Mouse (Mus musculus) hindbrain, embryonic 11.5 days (tissue): Measurements from ENCODE around the gene Gabarap. TPM values are rescaled to one million over a fixed set of nuclear protein-coding genes. Genes with fewer than 3 reads are reported as not detected.

Experiments used
- ATAC-seq: fragments of 200-750 bp; cut with Nextera tagmentation; 2 replicates; pipeline ENCODE4 v1.8.0; 2017; ENCODE audit warnings: mild to moderate bottlenecking, moderate TSS enrichment, moderate library complexity; ENCODE audit not compliant: low FRiP score
- DNase-seq: peaks from one replicate; pipeline ENCODE4 v3.0.0-alpha.2; 2015; ENCODE audit warnings: low spot score
- H3K27ac ChIP-seq: fragments of 300-500 bp; sonication (generic); 2 replicates; pipeline ENCODE4 v1.5.1; 2014; ENCODE audit warnings: mild to moderate bottlenecking, low read depth, low read length
- H3K27me3 ChIP-seq: fragments of 300-500 bp; sonication (generic); 2 replicates; pipeline ENCODE4 v1.6.1; 2014; ENCODE audit warnings: mild to moderate bottlenecking, low read length, moderate library complexity, mixed read lengths; ENCODE audit not compliant: control insufficient read depth, insufficient read depth
- H3K36me3 ChIP-seq: fragments of 300-500 bp; sonication (generic); 2 replicates; pipeline ENCODE4 v1.6.1; 2014; ENCODE audit warnings: mild to moderate bottlenecking, low read length, moderate library complexity, mixed read lengths; ENCODE audit not compliant: control insufficient read depth, insufficient read depth
- H3K4me1 ChIP-seq: fragments of 300-500 bp; sonication (generic); replicated peaks from 2 replicates; pipeline ENCODE4 v1.6.1; 2014; ENCODE audit warnings: low read length, mixed read lengths; ENCODE audit not compliant: control insufficient read depth, insufficient read depth
- H3K4me2 ChIP-seq: fragments of 300-500 bp; sonication (generic); replicated peaks from 2 replicates; pipeline ENCODE4 v1.6.1; 2014; ENCODE audit warnings: mild to moderate bottlenecking, low read depth, low read length
- H3K4me3 ChIP-seq: fragments of 300-500 bp; sonication (generic); 2 replicates; pipeline ENCODE4 v1.5.1; 2014; ENCODE audit warnings: low read depth, low read length
- H3K9ac ChIP-seq: fragments of 300-500 bp; sonication (generic); 2 replicates; pipeline ENCODE4 v1.6.1; 2014; ENCODE audit warnings: low read depth, low read length
- H3K9me3 ChIP-seq: fragments of 300-500 bp; sonication (generic); 2 replicates; pipeline ENCODE4 v1.6.1; 2016; ENCODE audit warnings: low read length; ENCODE audit not compliant: control insufficient read depth
- WGBS: fragments of 180-500 bp; shearing (Covaris S2); extraction: QIAGEN DNeasy Blood & Tissue Kit; methylation state at CpG from one replicate; pipeline ENCODE4 v1.1.7; 2014; 5-methylcytosine and 5-hydroxymethylcytosine counted together
- polyA plus RNA-seq: library from polyadenylated mRNA; unstranded; fragments of >200 nt; fragmentation: Nextera tagmentation; extraction: Ambion mirVana; gene quantifications from 2 replicates; pipeline ENCODE4 v1.2.1, GENCODE M21; 2014

The Gabarap gene
- polyA plus RNA-seq, 1 experiment from 2014 or later: 643 TPM

- ATAC-seq (no peak), DNase-seq (peak; percentile 54)
- WGBS: 1% methylated on average over 59 of the region's 59 CpGs
- 0 out of 2 replicates have a peak, but pooled peaks cover 3% of the 10 kb centered on the region for H3K36me3 ChIP-seq
- peak overlapping the region; percentile 20 for H3K4me3 ChIP-seq
- H3K27me3 ChIP-seq: peaks cover 57% of the 10 kb centered on the region
- no peaks in the 10 kb centered on the region for H3K9me3 ChIP-seq
- peak overlapping the region; percentile 26 for H3K4me2 ChIP-seq
- H3K27ac ChIP-seq: no peak overlapping the region
- peak overlapping the region; percentile 3; the same call in 1 of the 2 replicates for H3K9ac ChIP-seq
- peaks cover 2% of the 10 kb centered on the region; the same call in 1 of the 2 replicates for H3K4me1 ChIP-seq
Observed at GRCm38 (mm10) chr11:69966006-69966859, 24.7 kb upstream of the Gabarap start.

GRCm38 (mm10) chr11:69966860-69967517 lies 24.0 kb upstream of the Gabarap start:
- WGBS: 41% methylated on average over 17 of the region's 17 CpGs
- Histone ChIP-seq H3K4me3 (peak overlapping the region; percentile 20), H3K4me1 (peaks cover 2% of the 10 kb centered on the region; the same call in 1 of the 2 replicates), H3K4me2 (peak overlapping the region; percentile 26), H3K36me3 (0 out of 2 replicates have a peak, but pooled peaks cover 3% of the 10 kb centered on the region), H3K27me3 (peaks cover 54% of the 10 kb centered on the region), H3K27ac (no peak overlapping the region), H3K9me3 (no peaks in the 10 kb centered on the region), H3K9ac (no peak overlapping the region)
- ATAC-seq (no peak), DNase-seq (no peak)

- Histone ChIP-seq H3K36me3 (0 out of 2 replicates have a peak, but pooled peaks cover 3% of the 10 kb centered on the region), H3K4me3 (no peak overlapping the region), H3K27ac (no peak overlapping the region), H3K4me1 (peaks cover 2% of the 10 kb centered on the region; the same call in 1 of the 2 replicates), H3K4me2 (no peak overlapping the region), H3K27me3 (peaks cover 40% of the 10 kb centered on the region), H3K9ac (no peak overlapping the region), H3K9me3 (no peaks in the 10 kb centered on the region)
- DNase-seq (no peak), ATAC-seq (no peak)
- WGBS: 88% methylated on average over 4 of the region's 4 CpGs
Observed at GRCm38 (mm10) chr11:69968793-69969192, 22.1 kb upstream of the Gabarap start.

GRCm38 (mm10) chr11:69970222-69970621 lies 20.7 kb upstream of the Gabarap start:
- no peak for ATAC-seq
- Histone ChIP-seq H3K36me3 (peaks cover 3% of the 10 kb centered on the region; the same call in 1 of the 2 replicates), H3K4me2 (no peak overlapping the region), H3K27me3 (peaks cover 26% of the 10 kb centered on the region), H3K9ac (no peak overlapping the region), H3K4me1 (peaks cover 2% of the 10 kb centered on the region; the same call in 1 of the 2 replicates), H3K4me3 (no peak overlapping the region), H3K27ac (no peak overlapping the region), H3K9me3 (no peaks in the 10 kb centered on the region)
- 85% methylated on average over 6 of the region's 6 CpGs for WGBS
- DNase-seq: no peak

- ATAC-seq (no peak), DNase-seq (no peak)
- no peak overlapping the region for H3K4me3 ChIP-seq
- H3K4me2 ChIP-seq: no peak overlapping the region
- no peaks in the 10 kb centered on the region for H3K9me3 ChIP-seq
- H3K9ac ChIP-seq: no peak overlapping the region
- no peak overlapping the region for H3K27ac ChIP-seq
- 86% methylated on average over 3 of the region's 3 CpGs for WGBS
- 0 out of 2 replicates have a peak, but pooled peaks cover 2% of the 10 kb centered on the region for H3K4me1 ChIP-seq
- peaks cover 21% of the 10 kb centered on the region for H3K27me3 ChIP-seq
- H3K36me3 ChIP-seq: peaks cover 3% of the 10 kb centered on the region; the same call in 1 of the 2 replicates
Observed at GRCm38 (mm10) chr11:69970775-69971174, 20.2 kb upstream of the Gabarap start.

- H3K4me2 ChIP-seq: no peak overlapping the region
- no peaks in the 10 kb centered on the region for H3K27me3 ChIP-seq
- H3K9ac ChIP-seq: no peak overlapping the region
- H3K36me3 ChIP-seq: peaks cover 3% of the 10 kb centered on the region; the same call in 1 of the 2 replicates
- ATAC-seq (no peak), DNase-seq (no peak)
- H3K9me3 ChIP-seq: no peaks in the 10 kb centered on the region
- H3K27ac ChIP-seq: no peak overlapping the region
- H3K4me3 ChIP-seq: no peak overlapping the region
- H3K4me1 ChIP-seq: no peaks in the 10 kb centered on the region
- 94% methylated on average over 2 of the region's 2 CpGs for WGBS
Observed at GRCm38 (mm10) chr11:69974907-69975306, 16.0 kb upstream of the Gabarap start.

GRCm38 (mm10) chr11:69976271-69976670 lies 14.7 kb upstream of the Gabarap start:
- Histone ChIP-seq H3K4me1 (no peaks in the 10 kb centered on the region), H3K9ac (no peak overlapping the region), H3K27me3 (no peaks in the 10 kb centered on the region), H3K4me2 (no peak overlapping the region), H3K4me3 (no peak overlapping the region), H3K36me3 (no peaks in the 10 kb centered on the region; the same call in 1 of the 2 replicates), H3K9me3 (no peaks in the 10 kb centered on the region), H3K27ac (no peak overlapping the region)
- ATAC-seq: no peak
- DNase-seq: no peak
- 86% methylated on average over 4 of the region's 4 CpGs for WGBS

GRCm38 (mm10) chr11:69979827-69980195 lies 11.1 kb upstream of the Gabarap start:
- DNase-seq (no peak), ATAC-seq (no peak)
- 4% methylated on average over 16 of the region's 16 CpGs for WGBS
- Histone ChIP-seq H3K27me3 (no peaks in the 10 kb centered on the region), H3K27ac (peak overlapping the region; percentile 99), H3K9ac (peak overlapping the region; percentile 54), H3K4me2 (peak overlapping the region; percentile 77), H3K4me3 (peak overlapping the region; percentile 94), H3K9me3 (no peaks in the 10 kb centered on the region), H3K36me3 (no peaks in the 10 kb centered on the region; the same call in 1 of the 2 replicates), H3K4me1 (peaks cover 11% of the 10 kb centered on the region)
